Mouse (Mus musculus) stomach, embryonic 16.5 days (tissue): ENCODE data around the gene Ly6g5c. TPM values are rescaled to one million over a fixed set of nuclear protein-coding genes. Genes with fewer than 3 reads are reported as not detected.
"Not testable (repeated sequence)": the region's sequence is repeated elsewhere in the genome, so short reads cannot be mapped to it uniquely, and the experiment has no call there.

Source experiments
- ATAC-seq: fragments of 200-750 bp; cut with Nextera tagmentation; 2 replicates; pipeline ENCODE4 v1.8.0; 2017; ENCODE audit warnings: moderate number of reproducible peaks, moderate TSS enrichment; ENCODE audit not compliant: insufficient read depth, low FRiP score
- H3K27ac ChIP-seq: fragments of 300-500 bp; sonication (generic); 2 replicates; pipeline ENCODE4 v1.5.1; 2014; ENCODE audit warnings: low read length
- H3K27me3 ChIP-seq: fragments of 300-500 bp; sonication (generic); 2 replicates; pipeline ENCODE4 v1.6.1; 2014; ENCODE audit warnings: low read length, control low read depth, mixed read lengths; ENCODE audit not compliant: control insufficient read depth, insufficient read depth
- H3K36me3 ChIP-seq: fragments of 300-500 bp; sonication (generic); 2 replicates; pipeline ENCODE4 v1.6.1; 2014; ENCODE audit warnings: low read length; ENCODE audit not compliant: control insufficient read depth, insufficient read depth
- H3K4me1 ChIP-seq: fragments of 300-500 bp; sonication (generic); 2 replicates; pipeline ENCODE4 v1.6.1; 2014; ENCODE audit warnings: low read length, control low read depth, mixed read lengths; ENCODE audit not compliant: control insufficient read depth, insufficient read depth
- H3K4me2 ChIP-seq: fragments of 300-500 bp; sonication (generic); 2 replicates; pipeline ENCODE4 v1.6.1; 2014; ENCODE audit warnings: low read depth, low read length, mixed read lengths
- H3K4me3 ChIP-seq: fragments of 300-500 bp; sonication (generic); replicated peaks from 2 replicates; pipeline ENCODE4 v1.5.1; 2014; ENCODE audit warnings: mild to moderate bottlenecking, low read length
- H3K9ac ChIP-seq: fragments of 300-500 bp; sonication (generic); 2 replicates; pipeline ENCODE4 v1.6.1; 2014; ENCODE audit warnings: low read length
- H3K9me3 ChIP-seq: fragments of 300-500 bp; sonication (generic); replicated peaks from 2 replicates; pipeline ENCODE4 v1.6.1; 2016; ENCODE audit warnings: low read length, control low read depth; ENCODE audit not compliant: control insufficient read depth
- WGBS: fragments of 180-500 bp; shearing (Covaris S2); extraction: QIAGEN DNeasy Blood & Tissue Kit; methylation state at CpG from one replicate; pipeline ENCODE4 v1.1.7; 2014; 5-methylcytosine and 5-hydroxymethylcytosine counted together
- polyA plus RNA-seq: library from polyadenylated mRNA; unstranded; fragments of >200 nt; fragmentation: Nextera tagmentation; extraction: Ambion mirVana; gene quantifications from 2 replicates; pipeline ENCODE4 v1.2.1, GENCODE M21; 2015

Gene Ly6g5c
- polyA plus RNA-seq, 1 experiment from 2014 or later = not detected

DNA sequence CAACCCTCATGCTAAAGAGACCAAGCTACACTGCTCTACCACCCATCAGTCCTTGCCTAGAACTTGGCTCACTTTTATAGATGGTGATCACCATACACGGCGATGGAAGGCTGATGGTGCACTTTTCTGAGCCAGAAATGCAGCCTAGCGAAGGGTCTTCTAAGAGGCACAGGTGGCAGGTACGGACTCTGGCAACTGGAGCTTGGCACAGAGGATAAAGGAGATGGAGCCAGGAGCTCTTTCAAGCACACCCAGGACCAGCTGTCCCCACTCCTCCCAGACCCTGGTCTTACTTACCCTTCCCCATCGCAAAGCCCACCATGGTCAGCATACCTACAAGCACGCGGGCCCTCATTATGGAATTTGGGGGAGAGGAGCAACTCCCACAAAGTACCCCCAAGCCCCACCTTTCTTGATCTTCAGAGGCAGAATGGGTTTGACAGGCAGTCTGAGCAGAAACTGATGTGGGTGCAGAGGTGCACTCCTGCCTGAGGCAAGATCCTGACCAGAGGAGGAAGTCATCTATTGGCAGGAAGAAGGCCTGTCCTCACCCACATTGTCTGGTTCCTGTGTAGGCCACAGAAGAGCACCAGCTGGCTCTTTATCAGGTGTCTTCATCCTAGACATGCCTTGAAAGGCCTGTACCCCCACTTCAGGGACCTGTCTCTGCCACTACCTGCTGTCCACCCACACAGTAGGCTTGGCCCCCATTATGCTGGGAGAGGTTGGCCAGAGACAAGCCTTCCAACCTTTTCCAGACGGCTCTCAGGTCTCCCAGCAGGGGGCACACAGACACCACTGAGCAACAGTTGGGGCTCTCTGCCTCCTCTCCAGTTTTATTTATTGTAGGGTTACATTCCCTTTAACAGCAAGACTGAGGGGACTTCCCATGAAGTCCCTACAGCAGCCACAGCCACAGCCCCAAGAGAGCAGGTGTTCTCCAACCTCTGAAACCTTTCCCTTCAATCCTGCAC is 7.3 kb downstream of the Ly6g5c start, which contains the start of gene Ly6g5b:
Gene Ly6g5b (minus strand): TSS at position 383 of the 974 bp plus-strand sequence.
- peaks cover 8% of the 10 kb centered on the region for H3K4me1 ChIP-seq
- peaks cover 13% of the 10 kb centered on the region; the same call in 1 of the 2 replicates for H3K36me3 ChIP-seq
- H3K27me3 ChIP-seq = no peaks in the 10 kb centered on the region
- no peak within 1 kb of the TSS for H3K4me2 ChIP-seq
- no peak within 1 kb of the TSS for H3K4me3 ChIP-seq
- 85% methylated on average over 8 of the region's 8 CpGs for WGBS
- no peaks in the 10 kb centered on the region for H3K9me3 ChIP-seq
- no peak within 1 kb of the TSS for H3K9ac ChIP-seq
- ATAC-seq = no peak
- no peak within 1 kb of the TSS for H3K27ac ChIP-seq

DNA sequence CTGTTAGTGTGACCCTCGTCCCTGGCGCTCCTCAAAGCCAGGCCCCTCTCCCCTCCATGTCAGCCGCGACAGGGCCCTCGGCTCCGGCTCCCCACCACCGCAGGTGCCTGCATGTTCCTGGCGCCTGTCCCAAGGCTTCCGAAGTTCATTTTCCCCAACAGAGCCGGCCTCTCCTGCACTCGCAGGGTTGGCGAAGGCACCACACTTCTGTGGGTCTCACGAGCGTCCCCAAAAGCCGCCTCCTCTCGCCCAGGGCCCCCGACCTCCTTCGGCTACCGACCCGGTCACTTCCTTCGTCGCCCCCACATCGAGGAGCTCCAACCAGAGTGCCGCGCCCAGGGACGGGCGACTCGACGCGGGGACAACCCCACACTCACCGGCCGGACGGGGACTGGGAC is 12.7 kb downstream of the Ly6g5c start:
- Histone ChIP-seq H3K27me3 (no peaks in the 10 kb centered on the region), H3K4me3 (peak overlapping the region; percentile 61), H3K27ac (peak overlapping the region; percentile 30; the same call in 1 of the 2 replicates), H3K4me2 (peak overlapping the region; percentile 75), H3K4me1 (peaks cover 28% of the 10 kb centered on the region), H3K9ac (peak overlapping the region; percentile 88), H3K9me3 (no peaks in the 10 kb centered on the region), H3K36me3 (0 out of 2 replicates have a peak, but pooled peaks cover 13% of the 10 kb centered on the region)
- under 1% methylated on average over 33 of the region's 33 CpGs for WGBS
- no peak; the same call in 1 of the 2 replicates for ATAC-seq

DNA sequence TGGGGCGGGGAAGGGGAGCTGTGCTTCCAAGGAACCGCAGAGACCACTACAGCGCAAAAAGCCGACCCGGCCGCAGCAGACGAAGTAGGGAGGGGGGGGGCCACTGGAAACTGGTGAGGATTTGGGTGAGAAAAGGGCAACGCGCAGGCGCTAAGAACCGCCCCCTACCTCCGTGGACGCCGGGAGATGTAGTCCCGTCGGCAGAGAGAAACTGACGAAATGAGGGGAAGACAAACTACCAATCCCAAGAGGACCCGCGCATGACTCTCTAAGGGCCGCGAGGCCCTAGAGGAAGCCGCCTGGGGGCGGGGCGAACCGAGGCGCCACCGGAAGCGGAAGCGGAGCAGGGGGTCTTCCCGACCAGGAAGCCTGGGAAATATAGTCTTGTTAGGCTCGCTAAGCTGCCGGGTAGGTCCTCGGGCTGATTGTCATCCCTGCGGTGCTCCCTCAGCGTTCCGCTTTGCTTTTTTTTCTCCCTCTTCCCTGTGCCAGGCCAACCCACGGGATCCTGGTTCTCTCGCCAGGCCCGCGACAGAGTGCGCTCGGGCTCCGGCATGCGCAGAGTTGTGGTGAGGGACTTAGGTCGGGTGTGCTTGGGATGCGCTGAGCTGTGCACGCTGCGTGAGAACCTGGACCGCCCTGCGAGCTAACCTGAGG is 13.2 kb downstream of the Ly6g5c start, which contains the start of gene Gpank1:
Gene Gpank1 (plus strand): TSS at position 313 of the 657 bp plus-strand sequence.
- H3K4me2 ChIP-seq = peak within 1 kb of the TSS; percentile 97
- under 1% methylated on average over 50 of the region's 50 CpGs for WGBS
- H3K9me3 ChIP-seq = no peaks in the 10 kb centered on the region
- H3K36me3 ChIP-seq = 0 out of 2 replicates have a peak, but pooled peaks cover 13% of the 10 kb centered on the region
- peak within 1 kb of the TSS; percentile 61 for H3K4me3 ChIP-seq
- H3K27ac ChIP-seq = peak within 1 kb of the TSS; percentile 95
- peaks cover 28% of the 10 kb centered on the region for H3K4me1 ChIP-seq
- no peaks in the 10 kb centered on the region for H3K27me3 ChIP-seq
- peak; percentile 96 for ATAC-seq
- H3K9ac ChIP-seq = peak within 1 kb of the TSS; percentile 89

DNA sequence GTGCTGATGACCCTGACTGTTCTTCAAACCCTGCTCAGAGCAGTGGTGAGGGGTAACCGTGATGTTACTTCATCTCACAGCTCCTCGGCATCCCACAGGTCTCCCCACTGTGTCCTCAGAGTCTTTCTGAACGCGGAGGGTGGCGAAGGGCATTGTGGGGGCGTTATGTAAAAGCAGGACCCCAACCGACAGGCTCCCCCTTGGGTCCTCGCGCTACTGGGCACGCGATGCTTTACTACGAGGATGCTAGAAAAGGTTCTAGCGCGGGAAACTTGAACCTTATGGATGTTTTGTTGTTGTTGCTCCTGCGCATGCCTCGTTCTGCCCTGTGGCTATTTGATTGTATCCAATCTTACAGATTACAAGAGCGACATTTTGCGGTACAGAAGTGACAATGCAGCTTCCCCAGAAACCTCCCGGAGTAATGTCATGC is 13.8 kb downstream of the Ly6g5c start, which contains the start of gene Csnk2b:
Gene Csnk2b (minus strand): TSS at position 183 of the 433 bp plus-strand sequence.
- H3K27ac ChIP-seq = peak within 1 kb of the TSS; percentile 95
- peak within 1 kb of the TSS; percentile 97 for H3K4me2 ChIP-seq
- H3K9me3 ChIP-seq = no peaks in the 10 kb centered on the region
- no peaks in the 10 kb centered on the region for H3K27me3 ChIP-seq
- peak within 1 kb of the TSS; percentile 61 for H3K4me3 ChIP-seq
- 1% methylated on average over 19 of the region's 19 CpGs for WGBS
- 0 out of 2 replicates have a peak, but pooled peaks cover 13% of the 10 kb centered on the region for H3K36me3 ChIP-seq
- H3K4me1 ChIP-seq = peaks cover 31% of the 10 kb centered on the region
- ATAC-seq = no peak; the same call in 1 of the 2 replicates
- peak within 1 kb of the TSS; percentile 89 for H3K9ac ChIP-seq

- H3K9ac ChIP-seq, ATAC-seq, H3K36me3 ChIP-seq, H3K27ac ChIP-seq, H3K4me3 ChIP-seq, H3K4me2 ChIP-seq, H3K9me3 ChIP-seq, H3K27me3 ChIP-seq: not testable (repeated sequence)
- 90% methylated on average over 9 of the region's 9 CpGs for WGBS
- H3K4me1 ChIP-seq = peaks cover 40% of the 10 kb centered on the region
These were observed 15.2 kb downstream of the Ly6g5c start for GRCm38 (mm10) chr17:35123287-35123686.

DNA sequence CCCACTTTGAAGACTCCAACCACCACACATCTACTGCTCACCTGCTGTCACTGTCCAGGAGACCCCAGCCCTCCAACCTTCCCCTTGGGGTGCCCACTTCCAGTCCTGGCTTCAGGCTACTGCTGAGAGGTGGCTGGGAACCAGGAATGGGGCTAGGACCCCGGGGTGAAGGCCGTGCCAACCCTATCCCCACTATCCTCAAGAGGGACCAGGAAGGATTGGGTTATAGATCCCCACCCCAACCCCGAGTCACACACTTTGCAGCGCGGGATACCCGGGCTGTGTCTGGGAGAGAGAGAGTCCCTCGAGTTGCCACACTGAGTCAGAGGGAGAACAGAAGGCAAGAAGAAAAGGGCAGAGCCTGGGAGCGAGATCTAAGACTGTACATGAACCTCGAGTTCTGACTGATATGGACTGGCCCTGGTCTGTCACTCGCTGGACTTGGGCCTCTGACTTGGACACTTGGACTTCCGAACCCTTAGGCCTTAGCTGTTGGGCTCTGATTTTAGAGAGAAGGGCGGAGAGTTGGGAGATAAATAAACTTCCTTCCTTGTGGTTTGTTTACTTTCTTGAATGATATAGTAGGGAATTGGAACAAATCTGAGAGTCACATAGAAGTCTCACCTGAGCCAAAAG is 16.3 kb downstream of the Ly6g5c start:
- not testable (repeated sequence) for H3K4me2 ChIP-seq, H3K36me3 ChIP-seq, H3K4me3 ChIP-seq, H3K9ac ChIP-seq, H3K9me3 ChIP-seq, H3K27me3 ChIP-seq, ATAC-seq
- Histone ChIP-seq H3K4me1 (peaks cover 42% of the 10 kb centered on the region), H3K27ac (peak overlapping the region; percentile 90; the same call in 1 of the 2 replicates)
- 90% methylated on average over 12 of the region's 12 CpGs for WGBS

- peak overlapping the region; percentile 83; the same call in 1 of the 2 replicates for H3K9ac ChIP-seq
- H3K4me3 ChIP-seq = no peak overlapping the region
- ATAC-seq = no peak
- no peaks in the 10 kb centered on the region for H3K36me3 ChIP-seq
- H3K27me3 ChIP-seq = no peaks in the 10 kb centered on the region
- peak overlapping the region; percentile 79 for H3K4me2 ChIP-seq
- 81% methylated on average over 1 of the region's 1 CpGs for WGBS
- H3K27ac ChIP-seq = peak overlapping the region; percentile 90
- no peaks in the 10 kb centered on the region for H3K9me3 ChIP-seq
- peaks cover 37% of the 10 kb centered on the region for H3K4me1 ChIP-seq
These were observed 17.0 kb downstream of the Ly6g5c start for GRCm38 (mm10) chr17:35125081-35125480.

DNA sequence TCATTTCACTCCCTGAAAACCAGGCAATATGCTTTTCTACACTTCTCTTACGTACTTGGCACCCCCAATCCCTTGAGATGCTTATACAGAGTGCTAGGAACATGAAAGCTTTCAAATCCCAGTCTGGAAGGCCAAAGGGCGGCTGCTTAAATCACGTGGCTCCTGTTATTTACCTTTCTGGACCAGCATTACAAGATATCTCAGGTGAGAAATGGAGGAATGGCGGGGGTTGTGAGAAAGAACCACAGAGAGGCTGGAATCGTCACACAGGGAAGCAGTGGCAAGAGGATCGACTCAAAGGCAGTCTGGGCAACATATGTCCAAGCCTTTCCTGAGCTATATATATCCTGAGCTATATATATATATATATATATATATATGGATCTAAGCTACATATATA is 17.5 kb downstream of the Ly6g5c start:
- peak overlapping the region; percentile 90 for H3K27ac ChIP-seq
- H3K9ac ChIP-seq = peak overlapping the region; percentile 83

More for the DNA sequence above, 17.5 kb downstream of the Ly6g5c start:
- peaks cover 33% of the 10 kb centered on the region for H3K4me1 ChIP-seq
- H3K4me2 ChIP-seq = peak overlapping the region; percentile 79
- ATAC-seq = no peak
- WGBS = 17% methylated on average over 6 of the region's 6 CpGs
- no peaks in the 10 kb centered on the region for H3K36me3 ChIP-seq
- no peaks in the 10 kb centered on the region for H3K27me3 ChIP-seq
- no peaks in the 10 kb centered on the region for H3K9me3 ChIP-seq
- peak overlapping the region; percentile 59 for H3K4me3 ChIP-seq
